Mouse (Mus musculus): ENCODE results near the gene Mov10.

- TF ChIP-seq CTCF (IDR thresholded peaks at IDR 0.05; ENCODE audit: low read depth) (no peak), EP300 (IDR thresholded peaks at IDR 0.05; ENCODE audit: low read depth) (no peak)
Measured at GRCm38 (mm10) chr3:104858560-104858959, 40.2 kb upstream of the Mov10 start.
